In genomic region chr11:102725574-102725973, GRCm38 (mm10) we compare ENCODE assay signal across 11 mouse cellular contexts. TPM values are rescaled to one million over a fixed set of nuclear protein-coding genes. Genes with fewer than 3 reads are reported as not detected.
DNase-seq lines count a peak whose midpoint lies in the region; ATAC-seq and TF ChIP-seq lines count a peak whose summit lies in the region.
"Had no signal": no experiment of that assay in that cellular context is flagged by ENCODE, and none has a peak within 500 bp of the region (broad histone marks: within the 10 kb centered on the region; RNA-seq: fewer than 3 reads in every experiment).

No protein-coding gene starts in this region.

- DNase-seq in adrenal gland, postnatal 10 days = peak; percentile 22
- DNase-seq in adrenal gland, postnatal 4 days (ENCODE audit: low spot score in 2 of 2) = no peak
- peak; percentile 22 for DNase-seq in kidney, adult 9 months
- peak; percentile 54 for DNase-seq in 3T3-L1 (ENCODE audit: low read depth, low spot score)
- DNase-seq: right cerebral cortex, postnatal 25 days had no signal

- no peaks in the 10 kb centered on the region for H3K4me1 ChIP-seq in kidney, embryonic 16.5 days (ENCODE audit: insufficient read depth, low read length)
- no peaks in the 10 kb centered on the region for H3K4me1 ChIP-seq in cortical plate, adult 2 months (ENCODE audit: control insufficient read depth, insufficient read depth, low read length)
- H3K4me1 ChIP-seq: limb, embryonic 13.5 days had no signal

- no peaks in the 10 kb centered on the region for H3K36me3 ChIP-seq in kidney, embryonic 16.5 days (ENCODE audit: insufficient read depth, low read length)
- H3K36me3 ChIP-seq: limb, embryonic 13.5 days had no signal

- no peak overlapping the region for H3K27ac ChIP-seq in kidney, embryonic 16.5 days (ENCODE audit: low read length)
- no peak overlapping the region for H3K27ac ChIP-seq in cortical plate, adult 2 months (ENCODE audit: insufficient read depth, low read length)
- H3K27ac ChIP-seq: limb, embryonic 13.5 days had no signal

- no peaks in the 10 kb centered on the region for H3K27me3 ChIP-seq in kidney, embryonic 16.5 days (ENCODE audit: insufficient read depth, low read length)

- H3K4me2 ChIP-seq in kidney, embryonic 16.5 days (replicated peaks; ENCODE audit: low read depth, low read length) = no peak overlapping the region
- H3K4me2 ChIP-seq: limb, embryonic 13.5 days had no signal

- TF ChIP-seq CTCF in cortical plate, adult 2 months (IDR thresholded peaks at IDR 0.05; ENCODE audit: extremely low read depth, insufficient read depth, low read length) = peak; percentile 39

- no peak for ATAC-seq in kidney, embryonic 16.5 days (ENCODE audit: low FRiP score, low TSS enrichment)
- no peak for ATAC-seq in granulocyte monocyte progenitor cell, adult 5-6 weeks (replicated peaks; ENCODE audit: poor library complexity, severe bottlenecking)
- ATAC-seq in frontal cortex, adult (ENCODE audit: low TSS enrichment) = no peak
- ATAC-seq: forebrain, embryonic 14.5 days had no signal

- no peak for TF ChIP-seq POLR2A in cortical plate, adult 2 months (IDR thresholded peaks at IDR 0.05; ENCODE audit: extremely low read depth, insufficient read depth, low read length)

- 37% methylated on average over 3 of the region's 3 CpGs for WGBS in kidney, embryonic 16.5 days

- H3K9ac ChIP-seq in kidney, embryonic 16.5 days (replicated peaks; ENCODE audit: low read length) = no peak overlapping the region
- H3K9ac ChIP-seq: limb, embryonic 13.5 days had no signal

- no peaks in the 10 kb centered on the region for H3K9me3 ChIP-seq in kidney, embryonic 16.5 days (ENCODE audit: low read length)
- H3K9me3 ChIP-seq: limb, embryonic 13.5 days had no signal

- no peak overlapping the region for H3K4me3 ChIP-seq in kidney, embryonic 16.5 days (ENCODE audit: low read length)
- H3K4me3 ChIP-seq in cortical plate, adult 2 months (ENCODE audit: insufficient read depth, low read length) = no peak overlapping the region
- H3K4me3 ChIP-seq: limb, embryonic 13.5 days had no signal

RNA-seq across cellular contexts. Expression of gene Ccdc43, which starts 28.0 kb away (rescaled TPM):
- total RNA-seq in adrenal gland, postnatal 10 days (2021) = 10 to 100 TPM; 20.7 to 23.6 TPM
- 10 to 100 TPM; 24.2 to 31.2 TPM for total RNA-seq in adrenal gland, postnatal 4 days (2021)
- polyA plus RNA-seq in kidney, embryonic 16.5 days (2015; fragmentation: Nextera tagmentation; extraction: Ambion mirVana) = 51.9 and 52.1 TPM in 2 replicates
- polyA plus RNA-seq in cortical plate, adult 2 months (2012; rRNA removed) = 24.4 and 24.7 TPM in 2 replicates
- total RNA-seq in granulocyte monocyte progenitor cell, adult 5-6 weeks (2014; fragmentation: Nextera tagmentation) = 15.5 and 16.9 TPM in 2 replicates
- 33.5 and 42.8 TPM in 2 replicates for total RNA-seq in granulocyte monocyte progenitor cell, adult 5-6 weeks (2017)

RNA-seq across cellular contexts. Expression of gene Adam11, which starts 35.7 kb away (rescaled TPM):
- 10 to 100 TPM; 18.6 to 45.3 TPM for total RNA-seq in adrenal gland, postnatal 10 days (2021)
- 10 to 100 TPM; 17.4 to 17.6 TPM for total RNA-seq in adrenal gland, postnatal 4 days (2021)
- polyA plus RNA-seq in kidney, embryonic 16.5 days (2015; fragmentation: Nextera tagmentation; extraction: Ambion mirVana) = 8.7 and 8.8 TPM in 2 replicates
- 101 and 118 TPM in 2 replicates for polyA plus RNA-seq in cortical plate, adult 2 months (2012; rRNA removed)
- 9.4 TPM in 1 of 2 replicates, not detected in the other for total RNA-seq in granulocyte monocyte progenitor cell, adult 5-6 weeks (2014; fragmentation: Nextera tagmentation)
- total RNA-seq in granulocyte monocyte progenitor cell, adult 5-6 weeks (2017) = 0.17 TPM in 1 of 2 replicates, not detected in the other

Comparison
In these comparisons a context has a peak if more than half of its experiments do, and no peak if none do; other contexts are left out.
1. DNase-seq: peak in adrenal gland, postnatal 10 days (single experiment), kidney, adult 9 months (single experiment) and 3T3-L1 (single experiment); none in adrenal gland, postnatal 4 days (0 of 2).